Mouse (Mus musculus): ENCODE data around the gene Aqp11.

Aqp11 gene

DNA sequence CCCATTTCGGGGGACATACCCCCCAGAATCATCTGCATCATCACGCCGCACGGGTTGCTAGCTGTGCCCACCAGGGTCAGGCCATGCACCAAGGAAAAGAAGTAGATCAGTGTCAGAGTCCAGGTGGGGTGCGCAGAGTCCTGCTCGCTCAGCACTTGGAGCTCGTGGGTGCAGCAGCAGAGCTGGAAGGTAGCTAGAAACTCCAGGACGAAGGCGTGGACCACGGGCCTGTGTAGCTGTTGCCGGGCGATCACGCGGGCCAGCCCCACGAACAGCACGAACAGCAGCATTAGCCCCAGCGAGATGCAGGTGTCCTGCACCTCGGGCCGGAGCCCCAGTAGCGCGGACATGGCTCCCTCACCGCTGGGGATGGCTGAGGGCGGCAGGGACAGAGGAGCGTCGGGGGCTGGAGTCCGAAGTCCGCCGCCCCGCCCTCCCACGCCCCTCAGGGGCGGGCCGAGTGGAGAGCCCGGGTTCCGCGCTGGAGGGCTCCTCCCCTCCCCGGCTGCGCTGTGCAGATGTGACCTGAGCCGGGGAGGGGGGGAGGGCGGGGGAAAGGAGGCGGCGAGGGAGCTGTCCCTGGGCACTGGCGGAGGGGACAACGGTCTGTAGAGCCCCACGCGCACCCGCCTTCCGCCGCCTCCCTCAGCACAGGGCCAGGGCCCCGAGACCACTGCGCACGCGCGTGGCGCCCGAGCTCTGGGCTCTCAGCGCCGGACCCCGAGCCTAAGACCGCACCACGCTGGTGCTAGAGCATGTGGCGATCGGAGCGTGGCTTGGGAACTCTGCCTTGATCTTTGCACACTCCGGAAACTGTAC, at the start of gene Aqp11:
Gene Aqp11, minus strand, starts transcription at position 652 of the 819 bp plus-strand sequence.
- peak; percentile 75 to 84 for DNase-seq

GRCm38 (mm10) chr7:97783523-97783922, 45.4 kb upstream of the Aqp11 start:
- DNase-seq = no peak

DNA sequence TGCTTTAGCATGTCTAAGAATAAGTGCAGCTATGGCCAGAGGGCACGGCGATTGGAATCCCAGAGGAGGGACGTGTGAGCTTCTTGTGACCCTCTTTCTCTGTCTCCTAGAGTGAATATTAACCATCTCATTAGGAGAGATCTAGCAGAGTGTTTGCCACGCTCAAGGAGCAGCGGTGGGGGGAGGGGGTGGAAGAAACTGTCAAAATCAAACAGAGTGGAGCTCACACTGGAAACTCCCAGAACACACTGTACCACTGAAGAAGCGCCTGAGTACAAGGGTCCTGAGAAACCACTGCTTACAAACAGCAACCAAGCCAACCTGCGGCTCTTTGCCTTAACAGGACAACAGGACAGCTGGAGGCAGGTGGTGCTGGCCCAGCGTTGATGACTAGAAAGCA, 43.4 kb upstream of the Aqp11 start:
- no peak for DNase-seq

- DNase-seq = no peak
Observed at GRCm38 (mm10) chr7:97780815-97781214, 42.7 kb upstream of the Aqp11 start.

DNA sequence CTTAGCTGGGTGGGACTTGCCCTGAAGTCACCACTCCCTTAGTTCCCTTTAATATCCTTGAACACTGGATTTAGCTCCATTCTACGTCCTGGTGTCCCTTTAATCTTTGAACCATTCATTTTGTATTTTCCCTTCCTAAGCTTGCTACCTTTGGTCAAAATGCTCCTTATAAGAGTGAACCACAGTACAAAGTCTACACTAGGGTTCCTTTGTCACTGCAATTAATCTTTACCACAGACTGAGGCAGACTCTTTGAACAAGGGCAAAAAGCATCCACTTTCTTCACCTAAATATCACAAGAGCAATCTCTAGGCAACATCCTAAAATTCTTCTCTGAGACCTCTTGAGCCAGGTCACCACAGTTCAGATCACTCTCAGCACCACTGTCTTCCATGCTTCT, 42.1 kb upstream of the Aqp11 start:
- no peak for DNase-seq

DNA sequence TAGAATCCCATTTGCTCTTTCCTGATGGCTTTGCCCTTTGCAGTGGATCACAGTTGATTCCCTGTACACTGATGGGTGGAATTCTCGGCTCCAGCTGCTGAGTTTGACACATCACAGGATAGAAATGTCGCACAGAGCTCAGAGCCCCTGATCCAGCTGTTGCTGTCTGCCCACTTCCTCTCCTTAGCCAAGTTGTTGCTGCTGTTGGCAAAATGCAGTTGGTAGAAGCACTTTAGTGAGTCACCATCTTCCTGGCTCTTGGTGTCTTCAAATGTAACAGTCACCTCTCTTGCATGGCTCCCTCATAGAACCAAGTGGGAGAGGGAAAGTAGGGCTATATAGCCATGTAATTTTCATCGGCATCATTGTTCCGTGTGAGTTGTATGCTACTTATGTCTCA, 39.1 kb upstream of the Aqp11 start:
- DNase-seq = no peak

DNA sequence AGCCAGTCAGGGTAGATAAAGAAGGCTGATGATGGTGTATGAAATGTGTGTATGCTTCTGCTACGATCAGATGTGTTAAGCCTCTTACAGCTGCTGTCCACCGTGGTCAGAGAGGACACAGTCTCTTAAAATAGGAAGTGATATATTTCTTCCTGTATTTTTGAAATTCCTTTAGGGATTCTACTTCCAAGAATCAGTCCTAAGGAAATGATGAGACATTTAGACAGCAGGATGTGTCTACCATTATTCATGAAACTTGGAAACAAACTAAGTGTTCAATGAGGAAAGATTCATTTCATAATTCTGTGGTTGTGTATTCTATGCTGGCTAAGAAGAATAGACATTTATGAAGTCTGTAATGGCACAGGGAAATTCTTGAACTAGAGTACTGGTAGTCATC, 37.8 kb upstream of the Aqp11 start:
- no peak for DNase-seq

GRCm38 (mm10) chr7:97775380-97775779, 37.3 kb upstream of the Aqp11 start:
- DNase-seq = no peak

- no peak for DNase-seq
Observed at GRCm38 (mm10) chr7:97770841-97771620, 32.9 kb upstream of the Aqp11 start.

GRCm38 (mm10) chr7:97769020-97769419, 30.9 kb upstream of the Aqp11 start:
- no peak for DNase-seq

GRCm38 (mm10) chr7:97767841-97768240, 29.8 kb upstream of the Aqp11 start:
- DNase-seq = no peak

GRCm38 (mm10) chr7:97766406-97767166, 28.5 kb upstream of the Aqp11 start:
- no peak for DNase-seq

DNA sequence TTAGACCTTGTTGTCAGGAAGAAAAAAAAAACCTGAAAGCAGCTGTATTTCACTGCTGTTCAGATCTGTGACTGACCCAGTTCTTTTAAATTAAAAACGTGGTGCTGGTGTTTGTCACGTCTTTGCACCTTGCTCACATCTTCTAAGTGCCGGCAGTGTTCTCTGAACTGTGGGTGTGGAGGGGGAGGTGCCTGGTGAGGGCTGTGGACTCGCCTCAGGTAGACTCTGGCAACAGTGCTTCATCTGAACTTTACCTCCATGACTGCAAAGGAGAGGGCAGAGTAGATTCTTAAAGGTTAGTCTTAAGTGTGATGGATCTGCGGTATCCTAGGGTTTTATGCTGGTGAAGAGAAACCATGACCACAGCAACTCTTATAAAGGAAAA, 27.9 kb upstream of the Aqp11 start:
- no peak for DNase-seq

- DNase-seq = no peak
Observed at GRCm38 (mm10) chr7:97765181-97765962, 27.3 kb upstream of the Aqp11 start.

GRCm38 (mm10) chr7:97764591-97764990, 26.5 kb upstream of the Aqp11 start:
- no peak for DNase-seq

GRCm38 (mm10) chr7:97756967-97757881, 19.1 kb upstream of the Aqp11 start:
- no peak for DNase-seq

GRCm38 (mm10) chr7:97749207-97750190, 11.4 kb upstream of the Aqp11 start:
- DNase-seq = peak; percentile 8 to 29

DNA sequence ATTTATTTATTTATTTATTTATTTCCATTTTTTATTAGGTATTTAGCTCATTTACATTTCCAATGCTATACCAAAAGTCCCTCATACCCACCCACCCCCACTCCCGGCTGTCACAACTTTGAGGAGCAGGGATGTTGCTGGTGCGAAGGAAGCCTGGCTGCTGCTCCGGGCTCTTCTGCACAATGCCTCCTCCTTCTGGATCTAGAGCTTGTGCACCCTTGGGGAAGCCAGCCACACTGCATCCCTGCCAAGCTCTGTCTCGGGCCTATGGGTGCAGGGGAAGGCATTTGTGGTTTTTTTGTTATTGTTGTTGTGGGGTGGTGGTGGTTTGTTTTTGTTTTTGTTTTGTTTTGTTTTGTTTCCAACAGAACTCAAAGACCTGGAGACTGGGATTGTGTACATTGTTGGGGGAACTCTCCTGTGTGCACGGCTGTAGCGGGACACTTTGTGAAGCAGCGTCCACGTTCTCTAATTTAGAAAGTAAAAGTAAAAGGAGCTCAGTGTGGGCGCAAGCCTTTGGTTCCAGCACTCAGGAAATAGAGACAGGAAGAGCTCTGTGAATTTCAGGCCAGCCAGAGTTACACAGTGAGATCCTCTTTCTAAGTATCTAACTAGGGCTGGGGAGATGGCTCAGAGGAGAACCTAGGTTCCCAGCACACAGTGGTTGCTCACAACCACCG, 10.6 kb upstream of the Aqp11 start:
- peak in 1 of 2 experiments; percentile 30 for DNase-seq

DNA sequence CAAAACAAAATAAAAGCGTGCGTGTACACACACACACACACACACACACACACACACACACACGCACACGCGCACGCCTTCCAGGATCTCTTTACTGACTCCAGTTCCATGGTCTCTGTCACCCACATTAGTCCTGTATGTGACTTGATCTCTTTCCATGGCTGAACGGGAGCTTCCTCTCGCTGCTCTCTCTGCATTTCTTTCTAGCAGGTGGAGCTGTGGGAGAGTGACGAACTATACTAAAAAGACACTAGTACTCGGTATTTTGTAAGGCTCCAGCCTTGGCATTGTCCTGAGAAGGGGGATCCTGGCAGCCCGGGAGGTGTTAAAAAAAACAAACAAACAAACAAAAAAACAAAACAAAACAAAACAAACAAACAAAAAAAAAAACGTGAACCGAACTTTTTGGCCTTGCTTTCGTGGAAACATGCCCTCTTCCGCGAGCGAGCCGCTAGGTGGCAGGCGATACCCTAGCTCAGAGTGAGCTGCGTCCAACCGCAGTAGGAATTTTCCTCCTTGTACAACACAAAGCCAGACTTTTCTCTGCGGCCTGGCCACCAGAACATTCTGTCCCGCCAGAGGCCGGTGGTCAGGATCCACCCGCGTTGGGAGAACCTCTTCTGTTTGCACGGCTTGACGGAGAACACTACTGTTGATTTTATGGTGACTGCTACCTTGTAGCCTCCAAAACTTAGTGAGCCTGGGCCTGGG, 9.9 kb upstream of the Aqp11 start:
- DNase-seq = peak; percentile 63 to 80
